Mouse (Mus musculus): ENCODE results near the gene Ppm1f. TPM values are rescaled to one million over a fixed set of nuclear protein-coding genes. Genes with fewer than 3 reads are reported as not detected.
"Not testable (repeated sequence)": the region's sequence is repeated elsewhere in the genome, so short reads cannot be mapped to it uniquely, and the experiment has no call there.

Gene Ppm1f
- total RNA-seq, 2 experiments from 2014 or later: 25.0 to 25.8 TPM

DNA sequence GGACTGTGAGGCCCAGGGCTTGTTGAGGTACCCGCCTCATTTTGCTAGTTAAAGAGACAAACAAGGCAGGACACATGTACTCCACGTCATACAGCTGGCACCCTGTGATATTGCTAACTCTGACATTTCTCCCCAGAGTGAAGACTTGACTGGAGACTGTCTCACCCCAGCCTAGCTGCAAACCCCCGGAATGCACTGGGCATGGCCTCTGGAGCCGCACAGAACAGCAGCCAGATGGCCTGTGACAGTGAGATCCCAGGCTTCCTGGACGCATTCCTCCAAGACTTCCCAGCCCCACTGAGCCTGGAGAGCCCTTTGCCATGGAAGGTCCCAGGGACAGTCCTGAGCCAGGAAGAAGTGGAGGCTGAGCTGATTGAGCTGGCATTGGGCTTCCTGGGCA, 6.9 kb downstream of the Ppm1f start:
- intact Hi-C loops (cut with DNase I): no loop called here

DNA sequence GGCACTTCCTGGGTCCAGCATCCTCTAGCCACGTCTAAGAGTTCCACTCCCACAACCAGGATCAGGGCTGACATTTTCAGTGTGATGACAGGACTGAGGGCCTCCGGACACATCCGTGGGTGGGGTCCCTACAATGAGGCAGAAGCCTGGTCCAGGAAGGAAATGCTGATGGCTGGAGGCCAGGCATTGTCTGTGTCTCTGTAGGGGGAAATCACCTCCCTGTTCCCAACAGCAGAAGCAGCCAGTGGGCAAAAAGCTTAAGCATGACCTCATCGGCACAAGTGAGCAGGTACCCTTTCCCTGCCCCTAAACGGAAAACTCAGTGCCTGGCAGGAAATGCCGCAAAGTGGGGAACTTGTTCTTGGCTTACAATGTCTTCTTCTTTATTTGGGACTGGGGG, 11.5 kb downstream of the Ppm1f start:
- DNase-seq: peak; percentile 74 to 81
- intact Hi-C loops (cut with DNase I): no loop called here

More for the DNA sequence above, 6.9 kb downstream of the Ppm1f start:
- no peak for DNase-seq

DNA sequence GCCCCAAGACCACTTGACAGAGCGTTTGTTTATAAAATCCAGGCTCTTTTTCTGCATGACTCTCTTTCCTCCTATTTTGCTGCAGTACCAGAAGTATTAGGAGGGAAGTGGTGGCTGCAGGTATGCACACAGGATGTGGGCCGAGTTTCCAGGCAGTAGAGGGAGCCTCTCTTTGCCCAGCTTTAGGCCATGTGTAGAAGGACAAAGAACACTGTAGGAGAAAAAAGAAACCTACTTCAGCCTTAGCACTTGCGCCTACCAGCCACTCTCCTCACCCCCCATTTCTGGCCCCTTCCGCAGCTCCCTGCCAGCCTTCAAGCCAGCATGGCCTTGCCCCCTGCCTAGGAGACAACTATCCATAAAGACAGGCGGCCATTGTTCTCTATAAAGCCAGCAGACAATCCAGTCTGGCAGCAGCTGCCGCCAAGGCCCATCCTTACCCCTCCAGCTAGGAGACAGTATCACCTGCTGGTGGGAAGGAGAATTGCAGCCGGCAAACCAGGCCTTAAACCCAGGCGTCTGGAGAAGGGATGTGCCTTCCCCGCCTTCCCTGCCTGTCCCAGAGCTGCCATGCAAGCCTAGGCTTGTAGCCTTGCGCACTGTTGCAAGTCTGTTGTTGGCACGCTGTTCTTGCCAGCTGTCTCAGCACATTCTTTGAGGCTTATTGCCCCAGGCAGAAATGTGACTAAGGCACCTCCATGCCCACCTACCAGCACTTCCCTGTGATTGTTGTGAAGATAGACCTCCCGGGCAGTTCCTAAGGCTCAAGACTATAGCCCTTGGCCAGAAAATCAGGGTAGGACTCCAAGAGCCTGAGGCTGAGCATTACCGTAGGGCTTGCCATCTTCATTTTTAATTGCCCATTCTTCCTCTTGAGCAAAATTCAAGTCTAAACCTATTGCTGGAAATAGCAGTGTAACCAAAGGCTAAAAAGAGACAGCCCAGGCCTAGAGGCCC, 15.7 kb downstream of the Ppm1f start:
- intact Hi-C loops (cut with DNase I): loop anchor here (1.0 kb wide), 2 partner anchors 16 to 57 kb away; partner anchors contain the start of gene Ppm1f
- peak; percentile 79 to 80 for DNase-seq

GRCm38 (mm10) chr16:16913440-16913839, 17.2 kb downstream of the Ppm1f start:
- no peak for DNase-seq
- intact Hi-C loops (cut with DNase I): no loop called here

- no peak for DNase-seq
- intact Hi-C loops (cut with DNase I): no loop called here
Observed at GRCm38 (mm10) chr16:16918441-16919117, 22.3 kb downstream of the Ppm1f start.

GRCm38 (mm10) chr16:16921021-16921435, 24.8 kb downstream of the Ppm1f start:
- DNase-seq: peak; percentile 32 to 37
- intact Hi-C loops (cut with DNase I): loop anchor here (10.0 kb wide), 2 partner anchors 124 to 354 kb away; partner anchors contain the start of gene Tmem191c

- DNase-seq: no peak
- intact Hi-C loops (cut with DNase I): loop anchor here (10.0 kb wide), 2 partner anchors 120 to 350 kb away; partner anchors contain the start of gene Tmem191c
Observed at GRCm38 (mm10) chr16:16924481-16924880, 28.2 kb downstream of the Ppm1f start.

GRCm38 (mm10) chr16:16926536-16926935, 30.3 kb downstream of the Ppm1f start:
- DNase-seq: no peak
- intact Hi-C loops (cut with DNase I): loop anchor here (10.0 kb wide), 2 partner anchors 118 to 348 kb away; partner anchors contain the start of gene Tmem191c

DNA sequence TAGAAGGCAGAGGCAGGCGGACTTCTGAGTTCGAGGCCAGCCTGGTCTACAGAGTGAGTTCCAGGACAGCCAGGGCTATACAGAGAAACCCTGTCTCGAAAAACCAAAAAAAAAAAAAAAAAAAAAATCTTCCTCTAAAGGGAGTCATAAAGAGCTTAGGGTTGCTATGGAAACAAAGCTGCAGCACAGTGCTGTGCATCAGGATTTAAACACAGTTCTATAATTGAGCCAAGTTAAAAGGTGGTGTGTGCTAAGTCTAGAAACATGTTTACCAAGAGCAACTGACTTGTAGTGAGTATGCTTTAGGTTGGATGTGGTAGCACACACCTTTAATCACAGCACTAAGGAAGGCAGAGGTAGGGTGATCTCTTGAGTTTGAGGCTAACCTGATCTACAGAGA, 32.6 kb downstream of the Ppm1f start:
- intact Hi-C loops (cut with DNase I): loop anchor here (10.0 kb wide), 2 partner anchors 116 to 346 kb away; partner anchors contain the start of gene Tmem191c
- DNase-seq: not testable (repeated sequence)

GRCm38 (mm10) chr16:16930326-16930725, 34.1 kb downstream of the Ppm1f start:
- DNase-seq: no peak
- intact Hi-C loops (cut with DNase I): no loop called here

GRCm38 (mm10) chr16:16930810-16931296, 34.6 kb downstream of the Ppm1f start:
- intact Hi-C loops (cut with DNase I): no loop called here
- no peak for DNase-seq

DNA sequence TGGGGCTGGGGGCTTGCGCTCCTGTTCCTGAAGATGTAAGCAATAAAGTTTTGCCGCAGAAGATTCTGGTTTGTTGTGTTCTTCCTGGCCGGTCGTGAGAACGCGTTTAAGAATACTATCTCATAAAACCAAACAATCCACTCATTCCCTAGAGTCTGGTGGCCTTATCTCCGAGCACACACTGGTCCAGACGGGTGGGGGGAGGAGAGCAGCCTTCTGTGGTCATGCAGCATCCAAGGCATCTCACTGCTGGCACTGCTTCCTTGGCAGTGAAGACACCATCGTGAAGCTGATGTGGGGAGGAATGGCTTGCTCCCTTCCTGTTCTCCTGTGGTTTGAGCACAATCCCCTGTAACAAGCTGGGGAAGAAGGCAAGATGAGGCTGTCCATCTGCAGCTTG, 43.3 kb downstream of the Ppm1f start:
- intact Hi-C loops (cut with DNase I): no loop called here
- DNase-seq: no peak

- DNase-seq: no peak
- intact Hi-C loops (cut with DNase I): no loop called here
Observed at GRCm38 (mm10) chr16:16941078-16941477, 44.8 kb downstream of the Ppm1f start.

GRCm38 (mm10) chr16:16958575-16958974, 62.3 kb downstream of the Ppm1f start:
- intact Hi-C loops (cut with DNase I): no loop called here
- no peak for DNase-seq

- no peak for DNase-seq
- intact Hi-C loops (cut with DNase I): no loop called here
Observed at GRCm38 (mm10) chr16:16959907-16960306, 63.6 kb downstream of the Ppm1f start.

DNA sequence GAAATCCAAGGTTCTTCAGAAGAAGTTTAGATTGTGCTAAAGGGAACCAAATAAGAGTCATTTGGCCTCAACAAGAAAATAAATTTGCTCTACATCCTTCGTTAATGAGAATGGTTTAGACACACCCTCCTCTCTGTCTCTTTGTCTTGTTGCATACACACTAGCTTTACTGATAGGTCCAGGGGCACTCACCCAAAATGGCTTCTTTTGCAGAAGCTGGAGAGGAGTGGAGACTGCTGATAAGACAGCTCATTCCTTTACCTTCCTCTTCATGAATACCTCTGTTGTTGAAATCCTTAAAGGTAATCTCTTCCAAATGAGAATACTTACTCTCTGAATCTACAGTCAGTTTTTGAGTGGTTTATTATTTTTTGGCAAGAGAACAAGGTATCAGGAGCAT, 68.9 kb downstream of the Ppm1f start:
- DNase-seq: no peak
- intact Hi-C loops (cut with DNase I): no loop called here

GRCm38 (mm10) chr16:16966290-16966689, 70.0 kb downstream of the Ppm1f start:
- intact Hi-C loops (cut with DNase I): no loop called here
- DNase-seq: no peak
